Mouse (Mus musculus) limb, embryonic 13.5 days (tissue): ENCODE data around the gene Tspan9. TPM values are rescaled to one million over a fixed set of nuclear protein-coding genes. Genes with fewer than 3 reads are reported as not detected.
A peak's percentile ranks its signal among the peaks of the same experiment; 100 is the strongest.

ENCODE experiments used
- ATAC-seq: fragments of 200-750 bp; cut with Nextera tagmentation; 2 replicates; pipeline ENCODE4 v1.8.0; 2017; ENCODE audit warnings: low read depth, moderate number of reproducible peaks, moderate TSS enrichment; ENCODE audit not compliant: low FRiP score
- H3K27ac ChIP-seq: fragments of 300-500 bp; sonication (generic); 2 replicates; pipeline ENCODE4 v1.5.1; 2015; ENCODE audit warnings: inconsistent platforms, mild to moderate bottlenecking, moderate library complexity
- H3K27me3 ChIP-seq: fragments of 300-500 bp; sonication (generic); 2 replicates; pipeline ENCODE4 v1.6.1; 2015; ENCODE audit warnings: mild to moderate bottlenecking, inconsistent platforms
- H3K36me3 ChIP-seq: fragments of 300-500 bp; sonication (generic); 2 replicates; pipeline ENCODE4 v1.6.1; 2015; ENCODE audit warnings: inconsistent platforms, mild to moderate bottlenecking, moderate library complexity
- H3K4me1 ChIP-seq: fragments of 300-500 bp; sonication (generic); 2 replicates; pipeline ENCODE4 v1.6.1; 2015; ENCODE audit warnings: inconsistent platforms
- H3K4me2 ChIP-seq: fragments of 300-500 bp; sonication (generic); replicated peaks from 2 replicates; pipeline ENCODE4 v1.6.1; 2015; ENCODE audit warnings: inconsistent platforms, mild to moderate bottlenecking, moderate library complexity
- H3K4me3 ChIP-seq: fragments of 300-500 bp; sonication (generic); 2 replicates; pipeline ENCODE4 v1.5.1; 2015; ENCODE audit warnings: moderate library complexity, mild to moderate bottlenecking, inconsistent platforms
- H3K9ac ChIP-seq: fragments of 300-500 bp; sonication (generic); 2 replicates; pipeline ENCODE4 v1.6.1; 2015; ENCODE audit warnings: mild to moderate bottlenecking, inconsistent platforms
- H3K9me3 ChIP-seq: fragments of 300-500 bp; sonication (generic); 2 replicates; pipeline ENCODE4 v1.6.1; 2016; ENCODE audit warnings: inconsistent platforms
- WGBS: fragments of 180-500 bp; shearing (Covaris S2); methylation state at CpG from one replicate; pipeline ENCODE4 v1.1.7; 2015; 5-methylcytosine and 5-hydroxymethylcytosine counted together
- polyA plus RNA-seq: library from polyadenylated mRNA; unstranded; fragments of >200 nt; fragmentation: Nextera tagmentation; extraction: Ambion mirVana; gene quantifications from 2 replicates; pipeline ENCODE4 v1.2.1, GENCODE M21; 2015

The Tspan9 gene
- polyA plus RNA-seq, 1 experiment from 2014 or later: 125 TPM

- H3K9ac ChIP-seq: no peak overlapping the region
- H3K9me3 ChIP-seq: no peaks in the 10 kb centered on the region
- WGBS: 69% methylated on average over 11 of the region's 11 CpGs
- ATAC-seq: no peak
- H3K27me3 ChIP-seq: peaks cover 4% of the 10 kb centered on the region; the same call in 1 of the 2 replicates
- H3K4me3 ChIP-seq: no peak overlapping the region
- peaks cover 39% of the 10 kb centered on the region for H3K4me1 ChIP-seq
- H3K4me2 ChIP-seq: no peak overlapping the region
- H3K36me3 ChIP-seq: no peaks in the 10 kb centered on the region
- H3K27ac ChIP-seq: no peak overlapping the region
These were observed 162.9 kb downstream of the Tspan9 start for GRCm38 (mm10) chr6:127980381-127981045.

DNA sequence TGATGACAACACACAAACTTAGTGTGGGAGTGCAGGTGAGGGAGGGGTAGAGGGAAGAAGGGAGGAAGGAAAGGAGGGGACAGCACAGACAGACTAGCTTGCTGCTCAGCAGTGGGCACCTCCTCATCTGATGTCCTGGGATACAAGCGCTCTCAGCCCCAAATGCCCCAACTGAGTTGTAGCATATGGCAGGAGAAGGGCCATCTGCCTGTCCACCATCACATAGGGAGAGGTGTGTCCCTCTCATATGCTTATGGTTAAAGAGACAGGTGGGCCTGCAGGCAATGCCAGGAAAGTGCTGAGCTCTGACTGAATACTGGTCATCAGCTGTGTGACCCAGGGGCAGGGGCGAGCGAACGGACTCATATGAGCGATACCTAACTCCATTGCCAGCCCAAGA lies 163.6 kb downstream of the Tspan9 start:
- peaks cover 33% of the 10 kb centered on the region for H3K4me1 ChIP-seq
- ATAC-seq: no peak

GRCm38 (mm10) chr6:127978941-127979340 lies 164.5 kb downstream of the Tspan9 start:
- Histone ChIP-seq H3K27me3 (peaks cover 4% of the 10 kb centered on the region; the same call in 1 of the 2 replicates), H3K36me3 (no peaks in the 10 kb centered on the region), H3K9ac (peak overlapping the region; percentile 53; the same call in 1 of the 2 replicates), H3K4me1 (peaks cover 42% of the 10 kb centered on the region), H3K27ac (no peak overlapping the region), H3K4me3 (no peak overlapping the region), H3K9me3 (no peaks in the 10 kb centered on the region), H3K4me2 (peak overlapping the region; percentile 41)
- WGBS: 31% methylated on average over 20 of the region's 20 CpGs
- ATAC-seq: no peak

More for the DNA sequence above, 163.6 kb downstream of the Tspan9 start:
- no peak overlapping the region for H3K4me2 ChIP-seq
- 92% methylated on average over 5 of the region's 5 CpGs for WGBS
- no peaks in the 10 kb centered on the region for H3K36me3 ChIP-seq
- no peaks in the 10 kb centered on the region for H3K9me3 ChIP-seq
- no peak overlapping the region for H3K4me3 ChIP-seq
- no peak overlapping the region for H3K9ac ChIP-seq
- H3K27ac ChIP-seq: no peak overlapping the region
- peaks cover 4% of the 10 kb centered on the region; the same call in 1 of the 2 replicates for H3K27me3 ChIP-seq

DNA sequence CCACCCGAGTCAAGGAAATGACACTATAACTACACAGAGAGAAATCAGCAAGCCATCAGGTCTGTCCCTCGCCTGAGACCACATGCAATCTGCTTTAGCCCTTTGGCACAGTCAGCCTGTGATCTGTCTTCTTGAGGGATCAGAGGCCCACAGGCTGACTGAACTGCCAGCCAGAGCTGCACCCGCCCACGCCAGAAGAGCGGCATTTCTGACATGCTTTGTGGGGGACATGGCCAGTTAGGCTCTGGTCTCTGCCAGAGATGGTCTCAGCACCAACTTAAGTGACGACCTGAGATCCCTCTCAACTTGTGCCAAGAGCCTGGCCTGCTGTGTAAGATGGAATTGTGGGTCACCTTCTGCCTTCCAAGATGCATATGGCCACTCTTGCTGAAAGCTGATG lies 166.7 kb downstream of the Tspan9 start:
- Histone ChIP-seq H3K9me3 (no peaks in the 10 kb centered on the region), H3K4me1 (peaks cover 50% of the 10 kb centered on the region), H3K36me3 (no peaks in the 10 kb centered on the region), H3K27ac (no peak overlapping the region), H3K27me3 (peaks cover 4% of the 10 kb centered on the region; the same call in 1 of the 2 replicates), H3K4me2 (no peak overlapping the region), H3K9ac (no peak overlapping the region), H3K4me3 (no peak overlapping the region)
- no peak for ATAC-seq
- 80% methylated on average over 6 of the region's 6 CpGs for WGBS

- Histone ChIP-seq H3K36me3 (no peaks in the 10 kb centered on the region), H3K9me3 (no peaks in the 10 kb centered on the region), H3K27me3 (no peaks in the 10 kb centered on the region; the same call in 1 of the 2 replicates), H3K9ac (no peak overlapping the region; the same call in 1 of the 2 replicates), H3K4me3 (no peak overlapping the region), H3K4me1 (peaks cover 34% of the 10 kb centered on the region), H3K27ac (no peak overlapping the region), H3K4me2 (no peak overlapping the region)
- ATAC-seq: no peak
- WGBS: 29% methylated on average over 9 of the region's 9 CpGs
These were observed 169.4 kb downstream of the Tspan9 start for GRCm38 (mm10) chr6:127974000-127974399.

DNA sequence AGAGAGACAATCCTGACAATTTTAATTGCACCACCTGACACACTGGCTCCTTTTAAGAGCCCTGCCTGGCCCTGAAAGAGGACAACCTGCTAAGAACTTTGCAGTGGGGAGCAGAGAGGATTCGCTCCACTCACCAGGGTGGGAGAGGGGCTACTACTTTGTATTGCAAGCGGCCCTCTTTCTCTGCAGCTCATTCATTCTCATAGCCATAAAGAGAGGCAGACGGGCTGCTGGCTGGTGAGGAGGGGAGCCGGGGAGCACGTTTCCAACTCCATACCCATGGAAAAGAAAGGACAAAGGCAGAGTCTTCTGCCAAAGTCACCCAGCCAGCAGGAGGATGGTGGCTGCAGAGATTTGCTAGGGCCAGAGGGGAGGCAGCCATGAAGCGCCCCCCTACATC lies 169.8 kb downstream of the Tspan9 start:
- peaks cover 29% of the 10 kb centered on the region for H3K4me1 ChIP-seq
- 28% methylated on average over 6 of the region's 6 CpGs for WGBS
- ATAC-seq: no peak
- no peak overlapping the region for H3K4me3 ChIP-seq
- H3K9me3 ChIP-seq: no peaks in the 10 kb centered on the region
- H3K27ac ChIP-seq: no peak overlapping the region
- H3K4me2 ChIP-seq: no peak overlapping the region
- peak overlapping the region; percentile 35; the same call in 1 of the 2 replicates for H3K9ac ChIP-seq
- no peaks in the 10 kb centered on the region; the same call in 1 of the 2 replicates for H3K27me3 ChIP-seq
- H3K36me3 ChIP-seq: no peaks in the 10 kb centered on the region

DNA sequence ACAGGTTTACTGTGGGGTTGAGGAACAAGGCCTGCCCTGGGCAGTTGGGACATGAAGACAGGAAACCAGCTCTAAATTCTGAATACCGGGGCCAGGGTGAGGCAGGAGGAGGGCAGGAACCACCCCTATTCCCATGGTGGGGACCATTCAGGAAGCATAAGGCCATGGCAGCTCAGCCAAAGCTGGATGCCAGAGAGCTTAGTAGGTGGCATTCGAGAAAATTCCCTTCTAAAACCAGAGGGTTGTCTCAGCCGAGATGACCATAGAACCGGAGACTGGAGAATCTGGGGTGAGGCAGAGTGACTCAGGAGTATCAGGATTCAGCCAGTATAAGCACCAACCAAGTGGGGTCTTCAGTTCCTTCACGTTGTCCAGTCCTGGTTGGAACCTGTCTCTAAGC lies 171.5 kb downstream of the Tspan9 start:
- peaks cover 26% of the 10 kb centered on the region for H3K4me1 ChIP-seq
- H3K4me3 ChIP-seq: no peak overlapping the region
- no peaks in the 10 kb centered on the region; the same call in 1 of the 2 replicates for H3K27me3 ChIP-seq
- H3K4me2 ChIP-seq: no peak overlapping the region
- no peaks in the 10 kb centered on the region for H3K36me3 ChIP-seq
- ATAC-seq: no peak
- no peak overlapping the region for H3K9ac ChIP-seq
- no peak overlapping the region for H3K27ac ChIP-seq
- 79% methylated on average over 5 of the region's 5 CpGs for WGBS
- no peaks in the 10 kb centered on the region for H3K9me3 ChIP-seq

GRCm38 (mm10) chr6:127970848-127971247 lies 172.5 kb downstream of the Tspan9 start:
- Histone ChIP-seq H3K4me3 (no peak overlapping the region), H3K27ac (no peak overlapping the region), H3K27me3 (no peaks in the 10 kb centered on the region), H3K4me1 (peaks cover 23% of the 10 kb centered on the region), H3K36me3 (peaks cover 9% of the 10 kb centered on the region), H3K4me2 (no peak overlapping the region), H3K9ac (no peak overlapping the region), H3K9me3 (no peaks in the 10 kb centered on the region)
- no peak for ATAC-seq
- WGBS: 67% methylated on average over 5 of the region's 5 CpGs

GRCm38 (mm10) chr6:127970120-127970519 lies 173.3 kb downstream of the Tspan9 start:
- WGBS: 7% methylated on average over 7 of the region's 7 CpGs
- peaks cover 22% of the 10 kb centered on the region for H3K4me1 ChIP-seq
- no peak overlapping the region for H3K9ac ChIP-seq
- ATAC-seq: no peak
- H3K27me3 ChIP-seq: no peaks in the 10 kb centered on the region
- H3K9me3 ChIP-seq: no peaks in the 10 kb centered on the region
- no peak overlapping the region for H3K27ac ChIP-seq
- H3K4me3 ChIP-seq: no peak overlapping the region
- no peak overlapping the region for H3K4me2 ChIP-seq
- peaks cover 16% of the 10 kb centered on the region for H3K36me3 ChIP-seq

GRCm38 (mm10) chr6:127969709-127970108 lies 173.7 kb downstream of the Tspan9 start:
- ATAC-seq: no peak

GRCm38 (mm10) chr6:127965497-127965896 lies 177.9 kb downstream of the Tspan9 start:
- no peak overlapping the region for H3K27ac ChIP-seq
- H3K36me3 ChIP-seq: peaks cover 52% of the 10 kb centered on the region
- no peaks in the 10 kb centered on the region for H3K27me3 ChIP-seq
- H3K4me2 ChIP-seq: no peak overlapping the region
- no peak overlapping the region for H3K9ac ChIP-seq
- ATAC-seq: no peak
- no peaks in the 10 kb centered on the region for H3K9me3 ChIP-seq
- peaks cover 3% of the 10 kb centered on the region for H3K4me1 ChIP-seq
- no peak overlapping the region for H3K4me3 ChIP-seq
- 48% methylated on average over 8 of the region's 8 CpGs for WGBS

More at GRCm38 (mm10) chr6:127969709-127970108, 173.7 kb downstream of the Tspan9 start:
- Histone ChIP-seq H3K36me3 (peaks cover 19% of the 10 kb centered on the region), H3K4me1 (peaks cover 21% of the 10 kb centered on the region), H3K27me3 (no peaks in the 10 kb centered on the region), H3K27ac (no peak overlapping the region), H3K4me3 (no peak overlapping the region), H3K4me2 (no peak overlapping the region), H3K9me3 (no peaks in the 10 kb centered on the region), H3K9ac (no peak overlapping the region)
- 72% methylated on average over 7 of the region's 7 CpGs for WGBS

DNA sequence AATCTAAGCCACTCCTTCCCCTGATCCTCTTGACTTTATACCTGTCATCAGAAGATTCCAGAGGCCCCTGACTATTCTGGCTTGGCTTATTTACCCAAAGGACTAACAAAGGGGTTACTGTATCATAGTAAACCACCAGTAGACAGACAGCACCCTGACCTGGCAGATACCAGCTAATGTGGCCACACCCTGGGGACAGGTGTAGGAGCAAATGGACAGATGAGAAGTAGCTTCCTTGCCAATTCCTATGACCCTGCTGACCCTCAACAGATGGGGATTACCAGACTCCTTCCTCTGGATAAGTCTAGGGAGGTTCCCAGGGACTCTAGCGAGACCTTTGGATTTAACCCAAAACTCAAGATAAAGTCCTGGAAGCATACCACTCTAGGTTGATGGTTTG lies 183.2 kb downstream of the Tspan9 start:
- H3K36me3 ChIP-seq: peaks cover 36% of the 10 kb centered on the region
- no peak overlapping the region for H3K4me3 ChIP-seq
- no peak overlapping the region for H3K27ac ChIP-seq
- H3K9ac ChIP-seq: no peak overlapping the region
- H3K4me1 ChIP-seq: no peaks in the 10 kb centered on the region
- 83% methylated on average over 1 of the region's 1 CpGs for WGBS
- no peaks in the 10 kb centered on the region for H3K9me3 ChIP-seq
- H3K27me3 ChIP-seq: no peaks in the 10 kb centered on the region
- no peak overlapping the region for H3K4me2 ChIP-seq
- ATAC-seq: no peak

DNA sequence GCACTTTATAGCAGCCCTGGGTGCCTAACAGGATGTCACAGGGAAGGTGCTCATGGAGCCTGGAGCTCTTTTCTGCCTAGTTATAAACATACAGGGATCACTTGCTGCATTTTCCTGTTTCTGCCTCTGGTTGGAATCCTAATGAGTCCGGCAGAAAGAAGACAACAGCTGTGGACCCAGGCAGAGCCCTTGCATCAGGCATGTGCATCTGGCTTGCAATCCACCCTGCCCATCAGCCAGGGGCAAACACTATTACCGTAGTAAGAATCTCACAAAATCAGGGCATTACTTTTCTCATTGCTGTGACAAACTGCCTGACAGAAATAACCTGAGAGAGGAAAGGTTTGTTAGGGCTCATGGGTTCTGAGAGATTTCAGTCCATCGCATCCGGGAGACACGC lies 187.2 kb downstream of the Tspan9 start:
- Histone ChIP-seq H3K36me3 (no peaks in the 10 kb centered on the region), H3K4me2 (no peak overlapping the region), H3K9me3 (no peaks in the 10 kb centered on the region), H3K27me3 (no peaks in the 10 kb centered on the region), H3K27ac (no peak overlapping the region), H3K4me3 (no peak overlapping the region), H3K9ac (no peak overlapping the region), H3K4me1 (no peaks in the 10 kb centered on the region)
- ATAC-seq: no peak
- WGBS: 73% methylated on average over 5 of the region's 5 CpGs
